Mouse (Mus musculus) induced T-regulatory cell, adult 2 months (primary cell): ENCODE results near the gene Satb1.
A peak's percentile ranks its signal among the peaks of the same experiment; 100 is the strongest.

Source experiments
- DNase-seq: peaks from one replicate; pipeline ENCODE4 v3.0.0-alpha.2; 2012; ENCODE audit warnings: low read depth

Satb1 gene

DNA sequence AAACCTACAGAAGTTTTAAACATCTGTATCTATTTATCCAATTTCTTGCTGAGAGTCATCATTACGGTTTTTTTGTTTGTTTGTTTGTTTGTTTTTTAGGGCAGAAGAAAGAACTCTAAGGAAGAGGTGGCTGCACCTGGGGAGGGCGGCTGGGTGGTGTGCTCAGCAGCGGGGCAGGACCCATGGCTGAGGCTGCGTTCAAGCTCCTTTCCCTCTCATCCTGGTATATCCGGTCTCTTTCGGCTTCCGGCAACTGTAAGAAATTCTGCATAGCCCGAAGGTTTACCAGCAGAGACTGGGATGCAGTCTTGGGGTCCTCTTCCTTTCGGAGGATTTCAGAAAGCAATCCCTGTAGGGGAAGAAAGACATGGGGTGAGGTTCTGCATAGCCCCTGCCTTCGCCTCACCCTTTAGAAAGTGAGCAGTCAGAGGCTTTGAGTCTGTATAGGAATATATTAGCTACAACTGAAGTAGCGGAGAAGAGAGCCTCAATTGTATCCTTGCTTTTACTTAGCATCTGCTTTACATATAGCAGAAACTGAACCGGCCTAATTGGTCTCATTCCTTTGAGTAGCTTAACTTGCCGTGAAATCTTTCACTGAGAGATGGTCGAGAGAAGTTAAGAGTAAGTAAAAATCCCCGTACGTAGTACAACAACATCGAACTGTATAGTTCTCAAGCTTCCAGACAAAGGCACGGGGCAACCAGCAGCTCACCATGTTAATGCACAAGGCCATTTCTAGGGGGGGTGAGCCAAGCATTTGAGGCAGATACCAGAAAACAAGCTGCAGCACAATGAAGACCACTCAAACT is 57.8 kb downstream of the Satb1 start:
- no peak for DNase-seq

DNA sequence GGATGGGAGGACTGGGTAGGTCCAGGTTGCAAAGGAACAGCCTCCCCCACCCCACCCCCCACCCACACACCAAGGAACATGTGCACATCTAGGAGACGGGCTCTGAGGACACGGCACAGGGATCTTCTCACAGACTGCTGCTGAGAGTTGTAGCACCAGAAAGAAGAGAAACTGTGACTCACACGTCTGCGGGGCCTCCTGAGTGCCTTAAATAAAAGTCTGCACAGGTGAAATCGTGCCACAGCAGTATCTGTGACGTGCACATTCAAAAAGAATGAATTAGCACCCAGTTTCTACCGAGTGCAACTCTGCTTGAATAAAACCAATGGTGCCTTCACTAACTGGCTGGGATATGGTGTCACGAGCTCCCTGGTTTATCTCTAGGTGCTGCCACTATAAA is 69.5 kb downstream of the Satb1 start:
- peak; percentile 40 for DNase-seq

GRCm38 (mm10) chr17:51762503-51762902 is 70.6 kb downstream of the Satb1 start:
- peak; percentile 61 for DNase-seq

DNA sequence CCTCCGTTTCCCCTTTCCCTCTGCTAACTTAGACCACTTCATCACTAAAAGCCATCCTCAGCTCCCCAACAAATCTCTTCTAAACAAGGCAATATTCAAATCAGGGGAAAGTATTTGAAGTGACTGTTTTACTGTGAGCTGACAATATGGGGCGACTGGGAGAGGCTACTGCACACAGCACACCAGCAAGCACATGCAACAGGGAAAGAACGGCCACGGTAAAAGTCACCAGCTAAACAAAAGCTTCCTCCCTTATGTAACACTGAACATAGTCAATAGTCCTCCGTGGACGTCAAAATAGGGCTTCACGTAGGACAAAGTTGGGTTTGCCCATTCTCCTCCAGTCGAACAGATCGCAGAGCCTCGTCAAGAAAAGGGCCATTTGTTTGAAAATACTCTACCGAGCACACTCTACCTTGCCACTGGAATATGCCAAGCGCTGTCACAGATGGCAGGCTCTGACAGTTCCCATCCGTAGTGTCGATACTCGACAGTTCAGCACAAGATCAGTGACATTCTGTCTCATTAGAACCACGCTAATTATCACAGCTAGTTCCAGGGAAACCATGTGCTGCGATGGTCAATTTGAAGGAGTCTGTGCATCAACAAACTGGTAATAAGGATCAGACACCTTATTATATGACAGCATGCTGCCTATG is 72.0 kb downstream of the Satb1 start:
- DNase-seq = no peak

DNA sequence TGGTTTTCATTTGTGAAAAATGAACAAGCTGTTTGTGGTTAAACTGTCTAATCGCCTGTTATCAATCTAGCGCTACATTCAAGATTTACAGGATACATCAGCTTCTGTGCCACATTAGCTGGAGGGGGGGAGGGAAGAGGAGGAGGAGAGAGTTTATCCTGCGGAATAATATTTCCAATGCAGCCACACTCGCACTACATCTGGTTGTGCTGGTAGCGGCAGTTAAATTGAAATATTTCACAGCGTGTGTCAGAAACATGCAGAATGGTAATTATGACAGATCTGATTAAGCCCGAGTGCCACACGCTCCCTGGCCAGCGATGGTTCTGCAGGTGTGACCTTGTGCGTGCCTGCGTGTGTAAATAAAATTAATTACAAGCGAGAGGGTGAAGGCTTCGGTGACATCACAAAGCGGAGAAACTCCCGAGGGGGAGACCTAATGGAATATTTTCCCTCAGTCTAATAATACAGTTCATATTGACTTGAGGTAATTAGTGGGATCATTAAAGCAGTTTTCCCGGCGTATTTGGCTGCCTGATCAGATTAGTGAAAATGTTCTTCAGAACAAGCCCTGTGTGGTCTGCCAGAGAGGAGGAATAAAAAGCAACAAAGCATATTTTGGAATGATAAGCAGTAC is 72.7 kb downstream of the Satb1 start:
- DNase-seq = peak; percentile 30

- DNase-seq = no peak
Measured at GRCm38 (mm10) chr17:51759509-51759908, 73.6 kb downstream of the Satb1 start.

- DNase-seq = no peak
Measured at GRCm38 (mm10) chr17:51752142-51752541, 80.9 kb downstream of the Satb1 start.

GRCm38 (mm10) chr17:51747204-51747603 is 85.9 kb downstream of the Satb1 start:
- DNase-seq = no peak

DNA sequence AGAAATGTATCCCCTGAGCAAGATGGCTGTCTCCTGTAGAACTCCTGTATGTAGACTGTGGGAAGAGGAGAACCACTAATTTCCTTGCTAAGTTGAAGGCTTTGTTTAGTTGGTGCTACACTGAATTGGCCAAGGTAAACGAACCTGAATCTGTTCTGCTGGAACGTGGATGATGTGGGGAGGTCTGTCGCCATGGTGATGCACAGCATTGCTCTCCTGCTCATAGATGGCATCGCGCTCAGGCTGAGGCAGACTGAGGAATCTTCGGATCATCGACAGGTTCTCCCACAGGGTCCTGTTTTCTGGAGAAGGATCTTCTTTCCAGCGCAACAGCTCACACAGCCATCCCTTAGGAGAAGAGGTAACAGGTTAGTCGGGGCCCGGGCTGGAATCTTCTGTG is 90.6 kb downstream of the Satb1 start:
- no peak for DNase-seq

DNA sequence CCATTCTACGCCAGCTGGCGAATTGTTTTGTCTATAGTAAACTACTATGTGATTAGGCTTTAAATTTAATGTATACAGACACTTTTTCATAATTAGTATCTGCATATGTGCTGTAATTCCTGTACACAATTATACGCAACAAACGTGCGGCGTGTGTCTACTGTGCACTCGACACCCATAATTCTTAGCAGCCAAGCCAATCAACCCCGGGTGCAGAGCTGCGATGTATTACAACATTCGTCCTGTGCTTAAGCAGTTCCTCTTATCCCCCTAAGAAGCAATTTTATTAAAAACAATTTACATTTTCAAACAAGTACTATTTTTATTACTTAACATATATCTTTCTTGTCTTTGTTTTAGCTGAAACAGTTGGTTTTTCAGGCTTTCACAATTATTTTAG is 92.0 kb downstream of the Satb1 start:
- no peak for DNase-seq

DNA sequence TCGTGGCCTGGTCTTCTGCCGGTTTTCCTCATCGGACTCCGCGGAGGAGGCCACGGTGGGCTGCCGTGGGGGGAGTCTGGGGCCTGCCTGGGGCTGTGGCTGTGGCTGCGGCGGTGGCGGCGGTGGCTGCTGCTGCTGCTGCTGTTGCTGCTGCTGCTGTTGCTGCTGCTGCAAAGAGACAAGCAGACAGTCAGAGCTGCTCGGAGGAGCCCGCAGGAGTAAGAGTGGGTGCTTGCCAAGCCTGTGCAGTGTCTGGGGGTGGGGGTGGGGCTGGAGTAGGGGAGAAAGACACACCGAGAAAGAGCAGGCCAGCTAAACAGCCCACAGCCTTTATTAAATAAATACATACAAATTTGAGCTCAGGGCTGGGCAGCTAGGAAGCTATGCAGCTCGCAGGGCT is 92.8 kb downstream of the Satb1 start:
- DNase-seq = no peak

DNA sequence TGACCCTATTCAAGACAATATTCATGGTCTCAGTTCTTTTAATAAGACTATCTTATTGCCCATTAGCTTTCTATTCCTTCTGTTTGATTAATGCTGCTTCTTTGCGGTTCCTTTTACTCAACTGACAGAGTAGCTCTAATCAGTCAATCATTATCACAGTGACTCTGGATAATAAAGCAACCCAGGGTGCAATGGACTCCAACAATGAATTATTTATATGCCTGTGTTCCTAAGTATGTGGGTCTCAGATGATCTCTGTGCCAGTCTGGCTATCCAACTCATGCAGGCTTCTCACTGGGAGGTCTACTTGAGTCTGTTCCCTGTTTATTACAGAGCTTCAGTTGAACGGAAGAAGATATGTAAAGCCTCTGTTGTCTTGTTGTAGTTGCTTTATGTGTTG is 108.6 kb downstream of the Satb1 start:
- DNase-seq = no peak

DNA sequence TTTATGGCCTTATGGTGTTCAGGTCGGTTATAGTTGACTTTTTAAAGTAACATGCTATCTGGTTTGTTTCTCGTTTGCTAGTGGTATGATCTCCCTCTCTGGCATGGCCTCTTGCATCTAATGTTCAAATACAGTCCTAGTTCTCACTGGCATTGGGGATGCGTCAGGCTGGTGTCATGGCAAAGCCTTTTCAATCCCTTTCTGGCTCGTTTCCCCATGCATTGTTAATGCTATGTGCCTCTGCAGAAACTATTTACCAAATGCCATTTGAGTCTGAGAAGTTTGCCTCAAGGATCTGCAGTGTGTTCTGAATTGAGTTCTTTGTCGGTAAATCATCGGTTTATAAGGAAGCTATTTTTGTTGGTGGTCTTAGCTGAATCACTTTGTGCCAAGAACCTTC is 137.4 kb downstream of the Satb1 start:
- no peak for DNase-seq

GRCm38 (mm10) chr17:51695271-51695670 is 137.8 kb downstream of the Satb1 start:
- no peak for DNase-seq

DNA sequence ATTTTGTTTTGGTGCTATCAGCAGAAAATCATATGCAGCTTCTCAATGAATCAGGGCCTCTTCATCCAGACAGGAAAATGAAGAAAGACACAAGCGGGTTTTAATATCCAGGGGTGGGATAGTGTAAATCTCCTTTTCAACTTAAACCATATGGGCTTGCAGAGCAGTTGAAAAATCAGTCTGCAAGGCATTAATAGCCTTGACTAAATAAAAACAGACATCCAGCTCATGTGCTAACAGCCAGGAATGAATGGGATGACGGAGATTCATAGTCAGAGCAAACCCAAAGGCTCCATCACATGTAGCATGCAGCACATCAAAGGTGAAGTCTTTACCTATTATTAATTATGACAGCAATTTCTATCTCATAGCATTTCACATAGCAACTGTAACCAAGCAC is 142.6 kb downstream of the Satb1 start:
- no peak for DNase-seq

DNA sequence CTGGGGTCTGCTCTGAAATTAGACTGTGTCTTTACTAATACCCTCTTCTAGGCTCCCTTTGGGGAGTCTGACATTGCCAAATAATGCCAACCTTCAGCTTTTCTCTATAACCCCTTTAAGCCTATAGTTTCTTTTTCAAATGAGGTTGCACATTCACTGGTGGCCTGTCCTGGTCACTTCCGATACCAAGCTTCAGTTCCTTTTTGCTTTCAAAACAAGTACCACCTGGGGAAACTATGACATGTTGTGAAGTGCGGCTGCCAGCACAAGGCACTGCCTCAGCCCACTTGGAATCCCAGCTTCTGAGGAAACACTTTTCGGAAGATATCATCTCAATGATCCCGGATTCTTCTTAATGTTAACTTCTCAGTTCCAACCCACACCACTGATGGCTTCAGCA is 145.9 kb downstream of the Satb1 start:
- DNase-seq = no peak
